Mouse (Mus musculus): ENCODE measurements around the gene Galnt3.

DNA sequence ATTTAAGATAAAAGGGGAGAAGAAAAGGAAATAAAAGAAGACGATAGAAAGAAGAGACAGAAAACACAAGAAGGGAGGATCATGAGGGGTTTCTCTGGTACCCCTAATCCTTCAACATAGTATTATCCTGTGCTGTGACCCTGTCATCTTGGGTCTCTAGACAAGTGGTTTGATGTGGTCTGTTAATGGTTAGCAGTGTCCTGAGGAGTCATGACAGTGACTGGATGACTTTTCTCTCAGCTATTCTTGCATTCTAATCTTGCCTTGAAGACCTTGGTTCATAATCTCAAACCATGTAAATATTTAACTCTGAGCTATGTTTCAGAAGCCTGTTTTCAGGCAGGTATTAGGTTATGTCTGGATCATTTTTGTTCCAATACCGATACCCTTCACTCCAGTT is 17.9 kb upstream of the Galnt3 start:
- TF ChIP-seq CTCF (IDR thresholded peaks at IDR 0.05; ENCODE audit: control insufficient read depth, insufficient read depth, insufficient read length) = no peak
- TF ChIP-seq USF1 (IDR thresholded peaks at IDR 0.05; ENCODE audit: low read depth) = no peak
- no peak for TF ChIP-seq MYOD1 (IDR thresholded peaks at IDR 0.05; ENCODE audit: control insufficient read depth, insufficient read length, low read depth)
- no peak for TF ChIP-seq MYOG (IDR thresholded peaks at IDR 0.05; ENCODE audit: control insufficient read depth, extremely low read depth, insufficient read length)
- no peak for TF ChIP-seq CEBPB (IDR thresholded peaks at IDR 0.05; ENCODE audit: low read depth)
- TF ChIP-seq FOSL1 (IDR thresholded peaks at IDR 0.05; ENCODE audit: insufficient read depth, low read length, poor library complexity, severe bottlenecking) = no peak

Measured in C2C12 (cell line).